Mouse (Mus musculus) left cerebral cortex, adult 9 months (tissue): Measurements from ENCODE around the gene Trex1.

Experiments used
- DNase-seq, 2 experiments: peaks; one replicate each; pipeline ENCODE4 v3.0.0; 2022; ENCODE audit warnings: low spot score in 2 of 2

The Trex1 gene

DNA sequence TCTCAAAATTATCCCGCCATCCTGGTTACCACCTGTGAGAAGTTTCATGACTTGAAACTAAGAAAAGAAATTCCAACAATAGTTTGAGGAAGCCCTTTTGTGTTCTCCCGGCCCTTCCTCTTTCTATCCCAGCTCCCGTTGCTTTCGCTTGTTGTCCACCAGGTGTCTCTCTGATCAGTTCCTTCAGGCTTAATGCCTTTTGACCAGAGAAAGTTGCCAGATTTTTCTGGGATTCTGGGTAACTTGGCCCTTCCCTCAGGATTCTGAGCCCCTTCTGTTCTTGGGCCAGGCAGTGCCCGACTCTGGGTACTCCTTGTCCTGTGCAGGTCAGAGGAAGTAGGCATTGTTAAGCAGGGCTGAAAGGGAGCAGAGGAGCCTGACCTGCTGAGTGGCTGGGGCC lies 28.5 kb upstream of the Trex1 start:
- no peak for DNase-seq

DNA sequence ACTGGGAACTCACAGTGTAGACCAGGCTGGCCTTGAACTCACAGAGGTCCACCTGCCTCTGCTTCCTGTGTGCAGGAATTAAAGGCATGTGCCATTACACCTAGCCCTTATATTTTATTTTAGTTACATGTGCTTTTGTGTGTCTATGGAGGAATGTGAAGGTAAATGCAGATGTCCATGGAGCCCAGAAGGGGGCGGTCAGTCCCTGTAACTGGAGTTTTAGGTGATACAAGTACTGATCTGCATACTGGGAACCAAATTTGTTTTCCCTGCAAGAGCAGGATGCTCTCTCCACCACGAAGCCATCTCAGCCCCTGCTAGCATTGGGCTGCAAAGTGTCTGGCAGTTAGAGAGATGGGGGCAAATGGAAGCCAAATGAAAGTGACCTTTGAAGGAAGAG lies 25.4 kb upstream of the Trex1 start:
- no peak for DNase-seq

DNA sequence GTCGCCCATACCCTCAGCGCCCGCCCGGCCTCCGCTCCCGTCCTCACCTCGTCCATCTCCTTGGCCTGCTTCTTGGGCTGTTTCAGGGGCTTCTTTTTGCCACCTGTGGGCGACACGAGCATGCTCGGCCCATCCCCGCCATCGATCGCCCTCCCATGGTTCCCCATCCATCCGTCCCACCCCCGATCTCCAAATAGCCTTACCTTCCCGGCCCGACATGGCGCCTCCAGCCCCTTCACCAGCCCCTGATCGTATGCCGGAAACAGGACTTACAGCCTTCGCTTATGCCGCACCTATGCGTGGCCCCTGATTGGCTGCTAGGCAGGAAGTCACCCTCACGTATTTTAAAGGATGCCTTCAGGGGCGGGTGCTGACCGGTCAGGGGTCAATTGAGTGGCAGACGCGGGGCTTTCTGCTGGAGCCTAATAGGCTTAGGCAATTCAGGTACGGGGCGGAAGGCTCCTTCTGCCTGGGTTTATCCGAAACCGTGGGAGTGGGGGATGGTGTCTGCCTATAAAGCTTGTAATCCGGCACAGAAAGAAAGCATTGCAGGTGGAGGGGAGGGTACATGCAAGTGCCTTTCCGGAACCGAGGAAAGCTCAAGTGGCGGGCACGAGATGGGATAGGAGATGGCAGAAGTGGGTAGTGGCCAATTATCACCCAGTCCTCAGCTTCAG lies 22.7 kb upstream of the Trex1 start, which contains the start of the genes Ccdc51 and Tma7:
TSS of gene Ccdc51 (plus strand) at position 370 of the 677 bp plus-strand sequence.
TSS of gene Tma7 (minus strand) at position 464 of the 677 bp plus-strand sequence.
- peak; percentile 79 to 93 for DNase-seq

DNA sequence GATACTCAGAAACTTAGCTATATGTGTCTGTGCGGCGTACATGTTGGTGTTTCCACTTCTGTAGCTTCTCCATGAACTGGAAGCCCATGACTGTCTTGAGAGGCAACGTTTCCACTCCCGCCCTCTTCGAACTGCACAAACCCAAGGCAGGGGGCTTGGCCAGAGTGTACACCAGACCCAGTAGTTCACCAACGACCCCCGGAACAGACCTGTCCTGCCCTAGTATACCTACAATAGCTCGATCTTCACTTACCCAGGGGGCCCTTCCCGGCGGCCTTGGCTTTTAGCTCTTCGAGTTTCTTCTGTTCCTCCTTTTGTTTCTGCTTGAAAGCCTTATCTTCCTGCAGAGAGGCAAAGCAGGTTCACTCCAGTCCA lies 22.2 kb upstream of the Trex1 start:
- no peak for DNase-seq

DNA sequence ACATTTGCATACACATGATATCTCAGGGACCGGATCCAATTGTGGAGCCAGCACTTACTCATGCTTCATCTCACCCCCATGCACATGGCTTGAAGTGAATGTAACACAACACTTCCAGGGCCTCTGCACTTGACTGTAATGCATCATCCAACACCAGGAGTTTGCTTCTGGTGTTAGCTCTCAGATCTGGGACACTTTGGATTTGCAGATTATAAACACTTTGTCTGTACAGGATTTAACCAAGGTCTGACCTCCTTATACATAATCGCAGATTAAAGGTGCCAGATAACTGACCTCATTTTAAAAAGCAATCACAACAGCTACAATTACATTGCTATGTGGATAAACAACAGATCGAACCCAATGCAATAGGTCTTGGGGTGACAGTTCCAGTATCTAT lies 21.0 kb upstream of the Trex1 start:
- DNase-seq = no peak

DNA sequence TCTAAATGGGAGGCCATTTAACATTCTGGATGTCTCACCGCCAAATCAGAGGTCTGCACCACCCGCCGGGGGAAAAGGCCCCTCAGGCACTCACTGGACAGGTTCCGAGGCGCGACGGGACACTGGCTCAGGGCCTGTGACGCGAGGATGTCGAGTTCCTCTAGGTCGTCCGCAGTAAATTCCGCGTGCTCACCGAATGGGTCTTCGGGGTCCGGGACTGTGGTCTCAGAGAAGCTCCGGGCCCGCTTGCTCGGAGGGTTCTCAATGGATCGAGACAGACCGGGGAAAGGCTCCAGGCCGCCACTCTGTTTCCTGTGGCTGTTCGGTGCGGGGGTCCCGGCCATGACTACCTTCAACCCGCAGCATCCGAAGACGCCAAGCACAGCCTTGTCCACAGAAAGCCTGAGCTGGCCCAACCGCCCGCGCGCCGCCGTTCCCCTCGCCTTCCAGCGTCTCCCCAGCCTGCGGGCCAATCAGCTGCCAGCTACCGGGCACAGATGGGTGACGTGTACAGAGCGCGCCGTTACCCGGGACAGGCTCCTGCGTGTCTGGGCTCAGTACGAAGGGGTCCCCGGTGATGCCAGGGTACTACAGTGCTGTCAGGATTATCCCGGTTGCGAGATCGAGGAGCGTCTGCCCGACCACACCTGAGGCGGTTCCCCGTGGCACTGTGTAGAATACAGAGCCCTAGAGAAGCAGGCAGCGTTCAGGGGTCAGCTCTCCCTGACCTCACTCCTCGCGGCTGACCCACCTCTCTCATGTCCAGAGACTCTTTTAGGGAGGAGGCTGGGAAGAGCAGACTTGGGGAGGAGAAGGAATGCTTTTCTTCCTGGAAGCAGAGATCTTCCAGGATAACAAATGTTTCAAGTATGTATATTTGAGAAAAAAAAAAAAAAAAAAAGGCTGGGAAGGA lies 14.4 kb upstream of the Trex1 start, which contains the start of gene Atrip:
TSS of gene Atrip (minus strand) at position 464 of the 913 bp plus-strand sequence.
- DNase-seq = peak; percentile 71 to 92

DNA sequence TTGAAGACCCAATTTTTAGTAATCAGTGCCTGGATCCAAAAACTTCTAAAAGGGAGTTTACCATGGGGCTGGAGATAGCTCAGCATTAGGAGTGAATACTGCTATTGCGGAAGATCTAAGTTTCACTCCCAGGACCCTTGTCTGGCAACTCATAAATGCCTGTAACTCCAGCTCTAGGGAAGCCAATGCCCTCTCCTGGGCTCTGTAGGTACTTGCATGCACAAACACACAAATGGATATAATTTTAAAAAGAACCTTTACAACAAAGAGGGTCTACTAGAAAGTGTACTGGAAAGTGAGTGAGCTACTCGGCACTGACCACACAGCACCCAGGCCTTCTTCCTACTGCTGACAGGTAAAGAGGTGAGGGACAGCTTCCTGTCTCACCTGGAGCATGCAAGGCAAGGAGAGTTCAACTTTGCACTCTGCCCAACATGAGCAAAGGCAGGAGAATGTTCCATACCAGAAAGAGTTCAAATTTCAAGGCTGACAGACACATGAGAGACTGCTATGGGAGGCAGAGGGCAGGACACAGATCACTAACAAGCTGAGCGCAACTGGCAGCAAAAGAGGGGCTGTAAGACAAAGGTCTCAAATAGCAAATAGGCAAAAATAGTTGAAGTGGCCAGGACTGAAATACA lies 8.7 kb upstream of the Trex1 start:
- DNase-seq = no peak

DNA sequence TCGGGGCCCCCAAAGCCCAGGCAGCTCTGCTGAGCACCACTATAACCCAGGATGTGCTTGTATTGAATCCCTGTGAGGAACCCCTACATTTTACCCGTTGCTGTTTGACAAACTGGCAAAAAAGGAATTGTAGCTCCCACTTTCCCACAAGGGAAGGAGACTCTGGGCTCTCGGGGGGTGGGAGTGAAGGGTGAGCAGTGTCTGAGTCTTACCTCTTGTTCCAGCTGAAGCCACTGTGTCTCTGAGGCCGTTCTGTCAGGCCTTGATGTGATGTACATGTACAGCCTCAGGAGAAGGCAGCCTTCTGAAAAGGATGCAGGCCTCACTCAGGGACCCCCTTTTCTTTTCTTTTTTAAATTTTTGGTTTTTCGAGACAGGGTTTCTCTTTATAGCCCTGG lies 1.4 kb upstream of the Trex1 start:
- no peak for DNase-seq

DNA sequence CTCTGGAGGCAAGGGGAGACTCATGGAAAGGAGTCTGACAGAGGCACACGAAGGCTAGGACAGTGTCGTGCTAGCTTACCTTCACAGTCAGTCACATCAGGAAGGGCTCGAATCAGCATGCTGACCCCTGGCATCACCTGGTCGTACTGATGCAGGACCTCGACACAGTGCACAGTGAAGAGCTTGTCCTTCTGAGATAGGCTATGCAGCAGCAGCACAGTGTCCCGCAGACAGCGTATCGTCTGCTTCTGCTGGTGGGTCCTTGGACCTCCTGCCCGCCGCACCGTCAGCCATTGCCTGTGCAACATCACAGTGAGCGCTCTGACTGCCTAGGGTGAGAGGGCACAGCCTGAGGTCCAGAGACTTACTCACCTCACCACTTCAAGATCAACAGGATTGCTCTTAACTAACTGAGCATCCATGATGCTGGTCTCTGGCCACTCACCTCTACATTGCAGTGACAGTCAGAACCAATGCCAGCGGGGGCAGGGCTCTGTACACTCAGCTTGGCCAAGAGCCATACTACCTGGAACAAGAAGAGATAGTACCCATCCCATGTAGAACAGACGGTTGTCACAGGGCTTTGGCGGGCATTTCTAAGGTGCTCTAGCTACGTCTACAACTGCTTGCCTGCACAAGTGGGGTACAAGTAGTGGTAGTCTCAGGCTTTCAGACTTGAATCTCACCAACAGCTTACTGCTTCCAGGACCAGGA lies 807 bp upstream of the Trex1 start:
- no peak for DNase-seq

DNA sequence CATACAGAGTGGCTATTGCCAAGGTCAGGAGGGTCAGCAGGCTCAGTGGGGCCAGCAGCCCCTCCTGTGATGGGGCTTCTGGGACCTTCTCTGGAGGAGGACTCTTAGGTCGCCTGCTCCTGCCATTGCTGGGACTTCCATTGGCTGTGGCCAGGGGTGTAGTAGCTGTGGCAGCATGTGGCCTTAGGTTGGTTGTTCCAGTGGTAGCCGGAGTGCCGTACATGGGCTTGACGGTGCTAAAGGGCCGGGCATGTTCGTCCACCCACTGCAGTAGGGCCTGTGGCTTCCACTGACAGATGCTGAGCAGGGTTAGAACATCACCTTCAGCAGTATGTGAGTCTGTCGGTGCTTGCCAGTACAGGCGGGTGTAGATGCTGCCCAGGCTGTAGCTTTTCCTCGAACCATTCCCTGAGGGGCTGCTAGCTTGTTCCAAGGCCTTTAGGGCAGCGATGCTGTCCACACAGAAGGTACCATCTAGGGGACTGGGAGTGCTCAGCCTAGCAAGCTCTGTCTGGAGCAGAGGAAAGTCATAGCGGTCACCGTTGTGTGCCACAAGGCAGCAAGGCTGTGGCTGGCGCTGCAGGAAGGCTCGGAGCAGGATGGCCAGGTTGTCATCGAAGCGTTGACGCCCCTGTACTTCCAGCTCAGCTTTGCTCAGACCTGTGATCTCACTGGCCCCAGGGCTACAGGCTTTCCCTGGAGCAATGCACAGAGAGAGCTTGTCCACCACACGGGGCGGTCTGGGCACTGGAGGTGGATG lies 1.3 kb downstream of the Trex1 start:
- DNase-seq = no peak

DNA sequence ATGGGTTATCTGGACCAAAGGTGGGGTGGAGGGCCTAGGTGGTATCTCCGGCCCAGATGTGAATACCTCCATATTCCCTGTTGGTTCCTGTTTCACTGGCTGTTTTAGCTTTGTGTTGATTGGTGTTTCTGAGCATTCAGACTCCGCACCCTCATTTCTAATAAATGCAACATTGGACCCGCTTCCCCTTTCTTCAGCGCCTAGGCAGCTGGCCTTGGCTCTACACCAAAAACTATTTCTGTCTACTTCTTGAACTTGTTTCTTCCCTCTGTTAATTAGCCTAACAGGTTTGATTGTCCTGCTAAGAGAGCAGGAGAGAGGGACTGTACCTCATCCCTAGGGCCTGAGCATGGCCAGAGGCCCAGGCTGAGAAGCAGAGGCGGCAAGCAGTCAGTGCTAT lies 2.0 kb downstream of the Trex1 start:
- no peak for DNase-seq

DNA sequence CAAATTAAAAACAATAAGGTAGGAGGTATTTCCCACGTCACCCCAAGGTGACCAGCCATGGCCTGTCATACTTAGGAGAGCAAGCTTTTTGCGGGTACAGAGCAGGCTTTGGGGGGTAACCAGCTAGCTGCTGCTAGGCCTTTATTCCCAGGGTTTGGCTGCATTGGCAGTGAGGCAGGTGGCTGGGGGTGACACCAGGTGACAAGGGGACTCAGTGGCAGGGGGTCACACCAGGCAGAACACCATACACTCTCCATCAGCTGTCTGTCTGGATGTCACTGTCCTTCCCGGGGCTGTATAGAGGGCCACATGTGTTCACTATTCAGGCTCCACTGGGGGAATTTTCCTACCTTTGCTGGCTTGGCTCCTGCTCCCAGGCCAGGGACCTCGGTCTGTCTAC lies 2.6 kb downstream of the Trex1 start:
- DNase-seq = no peak

DNA sequence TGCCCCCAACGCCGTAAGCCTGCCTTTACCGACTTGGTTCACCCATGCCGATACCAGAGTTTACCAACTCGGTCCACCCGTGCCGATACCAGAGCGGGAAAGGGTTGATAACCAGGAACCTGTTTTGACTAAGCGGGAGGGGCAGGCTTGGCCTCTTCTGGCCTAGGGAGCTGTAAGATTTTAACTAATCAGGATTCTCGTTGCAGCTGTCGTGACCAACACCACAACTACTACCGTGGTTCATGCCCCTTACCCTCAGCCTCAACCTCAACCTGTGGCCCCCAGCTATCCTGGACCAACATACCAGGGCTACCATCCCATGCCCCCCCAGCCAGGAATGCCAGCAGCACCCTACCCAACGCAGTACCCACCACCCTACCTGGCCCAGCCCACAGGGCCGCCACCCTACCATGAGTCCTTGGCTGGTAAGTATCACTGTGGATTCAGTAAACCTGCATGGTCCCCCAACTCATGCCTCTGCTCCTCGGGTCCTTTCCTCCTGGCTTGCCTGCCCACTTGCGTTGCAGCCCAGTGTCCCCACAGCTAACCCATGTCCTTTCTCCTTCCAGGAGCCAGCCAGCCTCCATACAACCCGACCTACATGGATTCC lies 3.3 kb downstream of the Trex1 start:
- no peak for DNase-seq

DNA sequence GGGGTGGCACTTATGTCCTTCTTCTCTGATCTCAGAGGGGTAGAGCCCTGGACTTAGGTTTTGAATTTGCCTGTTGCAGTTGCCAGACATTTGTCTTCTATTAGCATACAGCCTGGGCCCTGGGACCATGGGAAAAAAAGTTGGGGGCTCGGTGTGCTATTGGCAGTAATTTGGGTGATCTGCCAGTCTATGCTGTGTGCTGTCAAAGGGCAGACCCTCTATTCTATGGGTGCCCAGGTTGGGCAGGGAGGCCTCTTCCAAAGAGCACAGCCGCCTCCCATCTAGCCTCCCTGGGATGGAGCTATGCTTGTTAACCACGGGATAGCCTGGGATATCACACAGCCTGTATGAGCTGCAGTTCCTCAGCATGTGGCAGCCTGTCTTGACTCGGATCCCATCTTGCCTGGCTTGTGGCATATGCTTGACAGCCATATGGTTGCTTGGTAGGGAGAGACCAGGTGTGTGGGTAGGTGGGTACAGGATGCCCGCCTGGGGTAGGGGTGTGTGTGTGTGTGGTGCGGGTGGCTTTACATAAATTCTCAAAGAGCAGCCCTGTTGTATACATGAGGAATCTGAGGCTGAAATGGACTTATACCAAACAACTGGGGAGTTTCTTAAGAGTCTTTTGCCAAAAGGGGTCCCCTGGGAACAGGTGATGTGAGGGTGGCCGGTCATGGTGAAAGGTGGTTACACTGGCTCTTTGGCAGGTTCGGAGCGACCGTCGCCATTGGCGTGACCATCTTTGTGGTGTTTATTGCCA lies 4.1 kb downstream of the Trex1 start:
- peak in 1 of 2 experiments; percentile 41 for DNase-seq

DNA sequence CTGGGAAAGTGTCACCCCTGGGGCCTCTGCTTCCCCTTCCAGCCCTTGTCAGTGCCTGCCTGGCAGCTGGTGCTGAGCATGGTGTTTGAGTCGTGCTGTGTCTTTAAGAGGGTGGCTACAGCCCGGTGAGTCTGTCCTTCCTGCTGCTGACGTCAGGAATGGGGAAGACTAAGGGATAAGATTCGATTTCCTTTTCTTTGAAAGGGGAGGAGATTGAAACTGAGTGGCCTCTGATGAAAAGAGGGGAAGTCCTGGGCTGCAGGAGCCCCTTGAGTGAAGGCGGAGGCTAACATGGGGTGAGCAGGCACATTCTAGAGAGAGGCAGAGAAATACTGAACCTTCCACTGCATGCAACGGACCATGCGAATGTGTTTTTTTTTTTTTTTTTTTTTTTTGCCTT lies 4.8 kb downstream of the Trex1 start:
- peak; percentile 65 to 85 for DNase-seq

DNA sequence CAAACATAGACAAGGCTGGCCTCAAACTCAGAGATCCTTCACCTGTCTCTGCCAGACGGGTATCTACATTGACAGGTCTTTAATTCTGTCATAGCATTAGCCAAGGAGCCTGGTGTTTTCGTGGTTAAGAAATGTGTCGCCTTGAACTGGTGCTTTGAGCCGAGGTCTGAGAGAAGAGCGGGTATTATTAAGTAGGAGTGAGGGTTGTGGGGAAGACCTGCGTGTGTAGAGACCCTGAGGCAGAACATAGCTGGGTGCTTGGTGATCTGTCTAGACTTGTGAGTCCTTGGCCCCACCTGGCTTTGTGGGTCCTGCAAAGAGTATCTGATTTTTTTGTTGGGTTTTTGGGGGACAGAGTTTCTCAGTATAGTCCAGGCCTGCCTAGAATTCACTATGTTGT lies 5.7 kb downstream of the Trex1 start:
- no peak for DNase-seq

DNA sequence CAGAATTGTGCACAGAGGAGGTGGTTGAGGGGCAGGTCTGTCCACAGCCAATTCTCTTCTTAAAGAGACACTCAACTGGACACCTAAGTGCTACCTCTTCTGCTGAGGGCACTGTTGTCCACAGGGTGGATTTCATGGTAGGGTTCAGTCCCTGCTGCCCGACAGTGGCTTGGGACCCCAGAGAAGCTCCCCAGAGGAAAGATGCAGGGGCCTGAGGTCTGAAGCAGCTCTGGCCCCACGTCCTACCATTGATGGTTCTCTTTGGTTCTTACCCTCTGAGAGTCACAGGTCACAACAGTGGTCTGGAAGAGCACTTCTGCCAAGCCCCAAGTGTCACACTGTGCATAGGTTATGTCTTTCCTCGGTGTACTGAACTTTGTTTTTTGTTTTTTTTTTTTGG lies 6.2 kb downstream of the Trex1 start:
- no peak for DNase-seq

DNA sequence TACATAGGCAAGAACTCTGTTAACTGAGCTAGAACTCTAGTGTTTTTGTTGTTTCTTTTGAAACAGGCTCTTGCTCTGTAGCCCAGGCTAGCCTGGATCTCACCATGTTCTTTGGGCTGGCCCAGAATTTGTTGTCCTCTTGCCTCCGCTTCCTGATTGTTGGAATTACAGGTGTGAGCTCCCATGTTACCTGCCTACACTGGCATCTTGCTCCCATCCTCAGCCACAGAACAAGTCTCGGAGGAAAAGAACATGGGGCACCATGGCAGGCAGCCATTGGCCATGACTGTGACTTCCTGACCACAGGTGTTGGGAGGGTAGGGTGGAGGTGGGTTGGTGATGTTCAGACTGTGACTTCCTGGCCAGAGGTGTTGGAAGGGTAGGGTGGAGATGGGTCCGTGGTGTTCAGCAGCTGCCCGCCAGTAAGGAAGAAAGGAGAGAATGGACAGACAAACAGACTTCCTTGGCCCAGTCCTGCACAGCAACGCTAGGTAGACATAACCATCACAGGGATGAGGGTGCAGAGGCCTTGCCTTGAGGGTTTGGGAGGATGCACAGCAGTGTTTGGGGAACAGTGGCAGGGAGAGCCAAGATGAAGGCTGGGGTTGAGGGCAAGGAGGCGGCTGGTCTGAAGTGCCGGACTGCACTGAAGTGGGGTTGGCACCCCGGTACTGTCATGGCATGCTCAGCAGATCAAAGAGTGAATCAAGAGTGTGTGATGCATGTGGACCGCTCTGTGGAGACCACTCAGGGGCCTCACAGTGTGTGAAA lies 6.9 kb downstream of the Trex1 start:
- DNase-seq = no peak
